Mouse (Mus musculus) neural tube, embryonic 13.5 days (tissue): Measurements from ENCODE around the gene Zfp771. TPM values are rescaled to one million over a fixed set of nuclear protein-coding genes. Genes with fewer than 3 reads are reported as not detected.

Experiments
- ATAC-seq: fragments of 200-750 bp; cut with Nextera tagmentation; 2 replicates; pipeline ENCODE4 v1.8.0; 2017; ENCODE audit warnings: low read depth, mild to moderate bottlenecking, moderate TSS enrichment, moderate library complexity
- H3K27ac ChIP-seq: fragments of 300-500 bp; sonication (generic); replicated peaks from 2 replicates; pipeline ENCODE4 v1.5.1; 2015; ENCODE audit warnings: moderate library complexity, mild to moderate bottlenecking, inconsistent platforms
- H3K27me3 ChIP-seq: fragments of 300-500 bp; sonication (generic); 2 replicates; pipeline ENCODE4 v1.6.1; 2015; ENCODE audit warnings: mild to moderate bottlenecking, inconsistent platforms
- H3K36me3 ChIP-seq: fragments of 300-500 bp; sonication (generic); 2 replicates; pipeline ENCODE4 v1.6.1; 2015; ENCODE audit warnings: mild to moderate bottlenecking, inconsistent platforms
- H3K4me1 ChIP-seq: fragments of 300-500 bp; sonication (generic); replicated peaks from 2 replicates; pipeline ENCODE4 v1.6.1; 2015; ENCODE audit warnings: inconsistent platforms
- H3K4me2 ChIP-seq: fragments of 300-500 bp; sonication (generic); 2 replicates; pipeline ENCODE4 v1.6.1; 2015; ENCODE audit warnings: inconsistent platforms, mild to moderate bottlenecking, moderate library complexity
- H3K4me3 ChIP-seq: fragments of 300-500 bp; sonication (generic); 2 replicates; pipeline ENCODE4 v1.5.1; 2015; ENCODE audit warnings: mild to moderate bottlenecking, inconsistent platforms
- H3K9ac ChIP-seq: fragments of 300-500 bp; sonication (generic); 2 replicates; pipeline ENCODE4 v1.6.1; 2015; ENCODE audit warnings: moderate library complexity, mild to moderate bottlenecking, inconsistent platforms
- H3K9me3 ChIP-seq: fragments of 300-500 bp; sonication (generic); 2 replicates; pipeline ENCODE4 v1.6.1; 2016; ENCODE audit warnings: inconsistent platforms
- WGBS: fragments of 180-500 bp; shearing (Covaris S2); methylation state at CpG from one replicate; pipeline ENCODE4 v1.1.7; 2015; 5-methylcytosine and 5-hydroxymethylcytosine counted together
- polyA plus RNA-seq: library from polyadenylated mRNA; unstranded; fragments of >200 nt; fragmentation: Nextera tagmentation; extraction: Ambion mirVana; gene quantifications from 2 replicates; pipeline ENCODE4 v1.2.1, GENCODE M21; 2015

The Zfp771 gene
- 55.0 and 62.4 TPM in 2 replicates for polyA plus RNA-seq

GRCm38 (mm10) chr7:127243870-127244657 lies at the start of gene Zfp771:
Gene Zfp771 (plus strand): TSS chr7:127244274.
- Histone ChIP-seq H3K4me1 (peaks cover 31% of the 10 kb centered on the region), H3K4me2 (peak within 1 kb of the TSS; percentile 70), H3K4me3 (peak within 1 kb of the TSS; percentile 71), H3K27ac (peak within 1 kb of the TSS; percentile 84), H3K36me3 (peaks cover 16% of the 10 kb centered on the region; the same call in 1 of the 2 replicates), H3K9ac (peak within 1 kb of the TSS; percentile 89), H3K9me3 (no peaks in the 10 kb centered on the region), H3K27me3 (no peaks in the 10 kb centered on the region)
- 1% methylated on average over 56 of the region's 56 CpGs for WGBS
- peak; percentile 94 for ATAC-seq

GRCm38 (mm10) chr7:127194633-127195029 lies 49.4 kb upstream of the Zfp771 start:
- Histone ChIP-seq H3K27ac (no peak overlapping the region), H3K4me2 (peak overlapping the region; percentile 77), H3K27me3 (no peaks in the 10 kb centered on the region), H3K9ac (peak overlapping the region; percentile 81), H3K9me3 (no peaks in the 10 kb centered on the region), H3K36me3 (peaks cover 72% of the 10 kb centered on the region), H3K4me3 (peak overlapping the region; percentile 73), H3K4me1 (peaks cover 34% of the 10 kb centered on the region)
- WGBS = 77% methylated on average over 7 of the region's 7 CpGs
- no peak for ATAC-seq

- Histone ChIP-seq H3K36me3 (peaks cover 79% of the 10 kb centered on the region), H3K27ac (peak within 1 kb of the TSS; percentile 90), H3K27me3 (no peaks in the 10 kb centered on the region), H3K4me3 (peak within 1 kb of the TSS; percentile 73), H3K9me3 (no peaks in the 10 kb centered on the region), H3K4me1 (peaks cover 34% of the 10 kb centered on the region), H3K4me2 (peak within 1 kb of the TSS; percentile 77), H3K9ac (peak within 1 kb of the TSS; percentile 81)
- under 1% methylated on average over 51 of the region's 51 CpGs for WGBS
- ATAC-seq = peak; percentile 95
Observed at GRCm38 (mm10) chr7:127195544-127196295, 48.4 kb upstream of the Zfp771 start, which contains the start of gene Cd2bp2. Gene Cd2bp2 (minus strand): TSS chr7:127196050.

GRCm38 (mm10) chr7:127196484-127196883 lies 47.6 kb upstream of the Zfp771 start:
- Histone ChIP-seq H3K4me2 (peak overlapping the region; percentile 75), H3K9ac (peak overlapping the region; percentile 80), H3K36me3 (peaks cover 81% of the 10 kb centered on the region), H3K4me3 (peak overlapping the region; percentile 73), H3K27ac (peak overlapping the region; percentile 89), H3K27me3 (no peaks in the 10 kb centered on the region), H3K4me1 (peaks cover 34% of the 10 kb centered on the region), H3K9me3 (no peaks in the 10 kb centered on the region)
- ATAC-seq = no peak
- 63% methylated on average over 11 of the region's 11 CpGs for WGBS

- peak overlapping the region; percentile 91 for H3K9ac ChIP-seq
- no peak for ATAC-seq
- peak overlapping the region; percentile 98 for H3K4me2 ChIP-seq
- H3K9me3 ChIP-seq = no peaks in the 10 kb centered on the region
- WGBS = 68% methylated on average over 2 of the region's 2 CpGs
- H3K4me3 ChIP-seq = peak overlapping the region; percentile 98
- H3K36me3 ChIP-seq = peaks cover 29% of the 10 kb centered on the region
- H3K4me1 ChIP-seq = peaks cover 39% of the 10 kb centered on the region
- H3K27me3 ChIP-seq = no peaks in the 10 kb centered on the region
- no peak overlapping the region for H3K27ac ChIP-seq
Observed at GRCm38 (mm10) chr7:127206606-127207005, 37.5 kb upstream of the Zfp771 start.

- Histone ChIP-seq H3K9ac (peak overlapping the region; percentile 91), H3K27ac (peak overlapping the region; percentile 89), H3K4me3 (peak overlapping the region; percentile 98), H3K36me3 (peaks cover 20% of the 10 kb centered on the region), H3K27me3 (no peaks in the 10 kb centered on the region), H3K4me1 (peaks cover 39% of the 10 kb centered on the region), H3K4me2 (peak overlapping the region; percentile 98), H3K9me3 (no peaks in the 10 kb centered on the region)
- WGBS = under 1% methylated on average over 52 of the region's 53 CpGs
- ATAC-seq = 0 out of 2 replicates have a peak, but pooled peaks have one; percentile 7
Observed at GRCm38 (mm10) chr7:127207374-127208294, 36.4 kb upstream of the Zfp771 start.

GRCm38 (mm10) chr7:127208295-127208552 lies 35.9 kb upstream of the Zfp771 start, which contains the start of gene Tbc1d10b:
Gene Tbc1d10b (minus strand): TSS chr7:127208468.
- no peaks in the 10 kb centered on the region for H3K27me3 ChIP-seq
- no peaks in the 10 kb centered on the region for H3K9me3 ChIP-seq
- peaks cover 14% of the 10 kb centered on the region for H3K36me3 ChIP-seq
- 0 out of 2 replicates have a peak, but pooled peaks have one; percentile 1 for ATAC-seq
- H3K27ac ChIP-seq = peak within 1 kb of the TSS; percentile 91
- peak within 1 kb of the TSS; percentile 91 for H3K9ac ChIP-seq
- peak within 1 kb of the TSS; percentile 98 for H3K4me3 ChIP-seq
- H3K4me2 ChIP-seq = peak within 1 kb of the TSS; percentile 98
- H3K4me1 ChIP-seq = peaks cover 39% of the 10 kb centered on the region
- WGBS = 0% methylated on average over 18 of the region's 44 CpGs

- H3K27ac ChIP-seq = peak within 1 kb of the TSS; percentile 91
- H3K4me2 ChIP-seq = peak within 1 kb of the TSS; percentile 98
- no peaks in the 10 kb centered on the region for H3K9me3 ChIP-seq
- WGBS = under 1% methylated on average over 35 of the region's 44 CpGs
- H3K9ac ChIP-seq = peak within 1 kb of the TSS; percentile 91
- peak within 1 kb of the TSS; percentile 98 for H3K4me3 ChIP-seq
- ATAC-seq = peak; percentile 96
- H3K27me3 ChIP-seq = peaks cover 2% of the 10 kb centered on the region
- H3K4me1 ChIP-seq = peaks cover 39% of the 10 kb centered on the region
- H3K36me3 ChIP-seq = peaks cover 8% of the 10 kb centered on the region
Observed at GRCm38 (mm10) chr7:127208553-127209438, 35.3 kb upstream of the Zfp771 start, which contains the start of gene Mylpf. Gene Mylpf (plus strand): TSS chr7:127208890.

GRCm38 (mm10) chr7:127209851-127210250 lies 34.2 kb upstream of the Zfp771 start:
- H3K9me3 ChIP-seq = no peaks in the 10 kb centered on the region
- H3K4me1 ChIP-seq = peaks cover 38% of the 10 kb centered on the region
- peaks cover 11% of the 10 kb centered on the region for H3K27me3 ChIP-seq
- H3K27ac ChIP-seq = peak overlapping the region; percentile 91; the same call in 1 of the 2 replicates
- H3K36me3 ChIP-seq = peaks cover 6% of the 10 kb centered on the region; the same call in 1 of the 2 replicates
- peak overlapping the region; percentile 66; the same call in 1 of the 2 replicates for H3K9ac ChIP-seq
- peak overlapping the region; percentile 69 for H3K4me2 ChIP-seq
- ATAC-seq = no peak
- WGBS = 81% methylated on average over 5 of the region's 5 CpGs
- H3K4me3 ChIP-seq = peak overlapping the region; percentile 98; the same call in 1 of the 2 replicates

- H3K9ac ChIP-seq = no peak overlapping the region
- peaks cover 2% of the 10 kb centered on the region; the same call in 1 of the 2 replicates for H3K36me3 ChIP-seq
- no peak overlapping the region for H3K27ac ChIP-seq
- 87% methylated on average over 4 of the region's 4 CpGs for WGBS
- H3K4me3 ChIP-seq = no peak overlapping the region
- ATAC-seq = no peak
- no peak overlapping the region for H3K4me2 ChIP-seq
- peaks cover 14% of the 10 kb centered on the region for H3K27me3 ChIP-seq
- no peaks in the 10 kb centered on the region for H3K9me3 ChIP-seq
- peaks cover 37% of the 10 kb centered on the region for H3K4me1 ChIP-seq
Observed at GRCm38 (mm10) chr7:127210266-127210665, 33.8 kb upstream of the Zfp771 start.
